Mouse (Mus musculus) gastrocnemius, postnatal 10 days (tissue): ENCODE results near the gene Rnf128. TPM values are rescaled to one million over a fixed set of nuclear protein-coding genes. Genes with fewer than 3 reads are reported as not detected.

Experiments used
- DNase-seq: peaks from one replicate; pipeline ENCODE4 v3.0.0; 2021; ENCODE audit warnings: mixed read lengths
- total RNA-seq, 2 experiments: library from RNA; stranded (reverse); gene quantifications; 2 replicates each; pipeline ENCODE4 v1.2.3; 2021

Gene Rnf128
- total RNA-seq, 2 experiments from 2014 or later = 14.8 to 17.3 TPM

- DNase-seq = no peak
Observed at GRCm38 (mm10) chrX:139614761-139615160, 51.6 kb downstream of the Rnf128 start.

GRCm38 (mm10) chrX:139622071-139622470 lies 59.0 kb downstream of the Rnf128 start:
- DNase-seq = no peak

GRCm38 (mm10) chrX:139634758-139635157 lies 71.6 kb downstream of the Rnf128 start:
- no peak for DNase-seq

GRCm38 (mm10) chrX:139639744-139640143 lies 76.6 kb downstream of the Rnf128 start:
- DNase-seq = no peak

GRCm38 (mm10) chrX:139640418-139640817 lies 77.3 kb downstream of the Rnf128 start:
- no peak for DNase-seq

- DNase-seq = no peak
Observed at GRCm38 (mm10) chrX:139652226-139652625, 89.1 kb downstream of the Rnf128 start.

- DNase-seq = no peak
Observed at GRCm38 (mm10) chrX:139653292-139653691, 90.2 kb downstream of the Rnf128 start.

GRCm38 (mm10) chrX:139654350-139655063 lies 91.4 kb downstream of the Rnf128 start:
- no peak for DNase-seq

GRCm38 (mm10) chrX:139662111-139662510 lies 99.0 kb downstream of the Rnf128 start:
- no peak for DNase-seq

GRCm38 (mm10) chrX:139665829-139666228 lies 102.7 kb downstream of the Rnf128 start:
- no peak for DNase-seq

GRCm38 (mm10) chrX:139684410-139684774 lies 121.3 kb downstream of the Rnf128 start:
- DNase-seq = no peak

- peak; percentile 70 for DNase-seq
Observed at GRCm38 (mm10) chrX:139684775-139685695, 121.9 kb downstream of the Rnf128 start, which contains the start of gene Tbc1d8b. Gene Tbc1d8b, plus strand, starts transcription at chrX:139684996.

GRCm38 (mm10) chrX:139714381-139714780 lies 151.3 kb downstream of the Rnf128 start, which contains the start of gene Gm15013:
Gene Gm15013, minus strand, starts transcription at chrX:139714481.
- DNase-seq = no peak

GRCm38 (mm10) chrX:139722350-139722749 lies 159.2 kb downstream of the Rnf128 start:
- no peak for DNase-seq

Other genes with a start within 250 kb of the Rnf128 start
- gene Trap1a, start 229.6 kb upstream of the Rnf128 start, total RNA-seq = not detected
- under 1 TPM; 0.09 to 0.59 TPM for gene D330045A20Rik, start 82.9 kb upstream of the Rnf128 start, total RNA-seq
- gene Tbc1d8b, start 121.7 kb downstream of the Rnf128 start, total RNA-seq = 1 to 10 TPM; 5.5 to 5.9 TPM
- gene Gm15013, start 151.2 kb downstream of the Rnf128 start, total RNA-seq = not detected
- 1 to 10 TPM in 1 of 2 experiments, under 1 TPM in 1; 0.92 to 1.7 TPM for gene Ripply1, start 219.0 kb downstream of the Rnf128 start, total RNA-seq
- gene Cldn2, start 237.5 kb downstream of the Rnf128 start, total RNA-seq = under 1 TPM; 0.54 to 0.65 TPM